Comparison of ENCODE assay signal across 13 mouse cellular contexts in genomic region chr3:94328681-94329080, GRCm38 (mm10). TPM values are rescaled to one million over a fixed set of nuclear protein-coding genes. Genes with fewer than 3 reads are reported as not detected.
DNase-seq lines count a peak whose midpoint lies in the region; ATAC-seq and TF ChIP-seq lines count a peak whose summit lies in the region.
"Had no signal": no experiment of that assay in that cellular context is flagged by ENCODE, and none has a peak within 500 bp of the region (broad histone marks: within the 10 kb centered on the region; RNA-seq: fewer than 3 reads in every experiment).

No protein-coding gene starts in this region.

- TF ChIP-seq CTCF in liver, adult 2 months (IDR thresholded peaks at IDR 0.05; ENCODE audit: low read depth, low read length), result peak; percentile 69

- H3K4me1 ChIP-seq in liver, adult 2 months (ENCODE audit: control insufficient read depth, insufficient read depth, low read length), result no peaks in the 10 kb centered on the region
- H3K4me1 ChIP-seq in liver, embryonic 11.5 days (replicated peaks; ENCODE audit: control insufficient read depth, insufficient read depth, low read length), result no peaks in the 10 kb centered on the region
- H3K4me1 ChIP-seq: forebrain, embryonic 12.5 days; hindbrain, embryonic 12.5 days; limb, embryonic 13.5 days had no signal

- no peak overlapping the region for H3K9ac ChIP-seq in liver, adult 2 months (ENCODE audit: low read depth, low read length)
- H3K9ac ChIP-seq in liver, embryonic 11.5 days (ENCODE audit: low read depth, low read length), result no peak overlapping the region
- H3K9ac ChIP-seq: forebrain, embryonic 12.5 days; hindbrain, embryonic 12.5 days; limb, embryonic 13.5 days had no signal

- no peak overlapping the region for H3K27ac ChIP-seq in liver, adult 2 months (replicated peaks; ENCODE audit: insufficient read depth, low read depth, low read length)
- H3K27ac ChIP-seq in liver, embryonic 11.5 days (ENCODE audit: low read depth, low read length), result no peak overlapping the region
- H3K27ac ChIP-seq: forebrain, embryonic 12.5 days; hindbrain, embryonic 12.5 days; limb, embryonic 13.5 days had no signal

- no peaks in the 10 kb centered on the region for H3K79me2 ChIP-seq in liver, adult 2 months (ENCODE audit: control insufficient read depth, insufficient read depth, low read length)

- no peak overlapping the region for H3K4me3 ChIP-seq in liver, adult 2 months (ENCODE audit: insufficient read depth, low read depth, low read length)
- no peak overlapping the region for H3K4me3 ChIP-seq in liver, embryonic 11.5 days (ENCODE audit: low read depth, low read length)
- H3K4me3 ChIP-seq: forebrain, embryonic 12.5 days; hindbrain, embryonic 12.5 days; limb, embryonic 13.5 days had no signal

- peak; percentile 46 to 58 for DNase-seq in cerebellum, postnatal 10 days
- no peak for DNase-seq in cerebellum, adult 11 months
- peak; percentile 43 for DNase-seq in liver, adult 2 months (ENCODE audit: extremely low read depth, low read depth, low spot score)
- no peak for DNase-seq in liver, embryonic 11.5 days (ENCODE audit: low spot score)
- DNase-seq in MN1 (ENCODE audit: low spot score), result peak; percentile 42
- DNase-seq in lung, postnatal 25 days (ENCODE audit: low spot score), result peak; percentile 12
- no peak for DNase-seq in left cerebral cortex, adult 8-10 months (ENCODE audit: low spot score in 2 of 2)
- no peak for DNase-seq in cerebellum, adult 18-20 months
- DNase-seq: heart, adult 18-20 months had no signal

- no peaks in the 10 kb centered on the region for H3K27me3 ChIP-seq in liver, adult 2 months (ENCODE audit: control insufficient read depth, insufficient read depth, low read length)
- no peaks in the 10 kb centered on the region for H3K27me3 ChIP-seq in liver, embryonic 11.5 days (replicated peaks; ENCODE audit: control insufficient read depth, insufficient read depth, low read length)
- H3K27me3 ChIP-seq: forebrain, embryonic 12.5 days; hindbrain, embryonic 12.5 days; limb, embryonic 13.5 days had no signal

- no peaks in the 10 kb centered on the region for H3K9me3 ChIP-seq in liver, embryonic 11.5 days (ENCODE audit: control insufficient read depth, low read length)
- H3K9me3 ChIP-seq: forebrain, embryonic 12.5 days; hindbrain, embryonic 12.5 days; limb, embryonic 13.5 days had no signal

- 64% methylated on average over 3 of the region's 3 CpGs for WGBS in liver, adult 2 months
- WGBS in liver, embryonic 11.5 days, result 65% methylated on average over 3 of the region's 3 CpGs

- no peak for ATAC-seq in liver, embryonic 11.5 days (replicated peaks; ENCODE audit: low FRiP score)

- no peak overlapping the region for H3K4me2 ChIP-seq in liver, embryonic 11.5 days
- H3K4me2 ChIP-seq: forebrain, embryonic 12.5 days; hindbrain, embryonic 12.5 days; limb, embryonic 13.5 days had no signal

- no peak for TF ChIP-seq POLR2A in liver, adult 2 months (IDR thresholded peaks at IDR 0.05; ENCODE audit: extremely low read depth, insufficient read depth, low read length)

- H3K36me3 ChIP-seq in liver, adult 2 months (ENCODE audit: control insufficient read depth, insufficient read depth, low read length), result peaks cover 63% of the 10 kb centered on the region
- H3K36me3 ChIP-seq in liver, embryonic 11.5 days (ENCODE audit: control insufficient read depth, insufficient read depth, low read length), result no peaks in the 10 kb centered on the region

RNA-seq across cellular contexts. Expression of gene Them5, which starts 13.2 kb away (rescaled TPM):
- 0.09 and 0.20 TPM in 2 replicates for total RNA-seq in liver, adult 2 months (2014; rRNA removed)
- polyA plus RNA-seq in liver, adult 2 months (2012; rRNA removed), result not detected in 2 replicates
- polyA plus RNA-seq in liver, embryonic 11.5 days (2014; fragmentation: Nextera tagmentation; extraction: Ambion mirVana), result not detected in 2 replicates
- not detected for total RNA-seq in left cerebral cortex, adult 8-10 months (2022)
- total RNA-seq: heart, adult 18-20 months; layer of hippocampus, adult 8-10 months had no signal
- polyA plus RNA-seq: hindbrain, embryonic 12.5 days had no signal

RNA-seq across cellular contexts. Expression of gene Them4, which starts 18.8 kb away (rescaled TPM):
- 14.2 and 15.6 TPM in 2 replicates for total RNA-seq in liver, adult 2 months (2014; rRNA removed)
- 3.9 and 4.6 TPM in 2 replicates for polyA plus RNA-seq in liver, adult 2 months (2012; rRNA removed)
- polyA plus RNA-seq in liver, embryonic 11.5 days (2014; fragmentation: Nextera tagmentation; extraction: Ambion mirVana), result 4.7 and 6.2 TPM in 2 replicates
- 10 to 100 TPM; 18.6 to 21.8 (median 20.3) TPM for total RNA-seq in left cerebral cortex, adult 8-10 months (2022)

RNA-seq across cellular contexts. Expression of gene C2cd4d, which starts 33.6 kb away (rescaled TPM):
- total RNA-seq in liver, adult 2 months (2014; rRNA removed), result 0.18 and 0.40 TPM in 2 replicates
- 2.1 and 2.5 TPM in 2 replicates for polyA plus RNA-seq in liver, adult 2 months (2012; rRNA removed)
- 0.25 TPM in 1 of 2 replicates, not detected in the other for polyA plus RNA-seq in liver, embryonic 11.5 days (2014; fragmentation: Nextera tagmentation; extraction: Ambion mirVana)
- under 1 TPM in 2 of 4 experiments, not detected in 2; 0.25 to 0.58 TPM for total RNA-seq in left cerebral cortex, adult 8-10 months (2022)

RNA-seq across cellular contexts. Expression of gene Rorc, which starts 43.9 kb away (rescaled TPM):
- total RNA-seq in liver, adult 2 months (2014; rRNA removed), result 36.3 and 50.3 TPM in 2 replicates
- 31.6 and 34.4 TPM in 2 replicates for polyA plus RNA-seq in liver, adult 2 months (2012; rRNA removed)
- 0.43 and 1.0 TPM in 2 replicates for polyA plus RNA-seq in liver, embryonic 11.5 days (2014; fragmentation: Nextera tagmentation; extraction: Ambion mirVana)
- 1 to 10 TPM; 1.3 to 2.6 (median 2.0) TPM for total RNA-seq in left cerebral cortex, adult 8-10 months (2022)

Comparison
In these comparisons a context has a peak if more than half of its experiments do, and no peak if none do; other contexts are left out.
1. DNase-seq: peak in cerebellum, postnatal 10 days (2 of 2), liver, adult 2 months (single experiment), MN1 (single experiment) and lung, postnatal 25 days (single experiment); none in cerebellum, adult 11 months (single experiment), liver, embryonic 11.5 days (single experiment), left cerebral cortex, adult 8-10 months (0 of 2) and cerebellum, adult 18-20 months (0 of 2).